Mouse (Mus musculus): ENCODE measurements around the gene Mtmr4.

Mtmr4 gene

DNA sequence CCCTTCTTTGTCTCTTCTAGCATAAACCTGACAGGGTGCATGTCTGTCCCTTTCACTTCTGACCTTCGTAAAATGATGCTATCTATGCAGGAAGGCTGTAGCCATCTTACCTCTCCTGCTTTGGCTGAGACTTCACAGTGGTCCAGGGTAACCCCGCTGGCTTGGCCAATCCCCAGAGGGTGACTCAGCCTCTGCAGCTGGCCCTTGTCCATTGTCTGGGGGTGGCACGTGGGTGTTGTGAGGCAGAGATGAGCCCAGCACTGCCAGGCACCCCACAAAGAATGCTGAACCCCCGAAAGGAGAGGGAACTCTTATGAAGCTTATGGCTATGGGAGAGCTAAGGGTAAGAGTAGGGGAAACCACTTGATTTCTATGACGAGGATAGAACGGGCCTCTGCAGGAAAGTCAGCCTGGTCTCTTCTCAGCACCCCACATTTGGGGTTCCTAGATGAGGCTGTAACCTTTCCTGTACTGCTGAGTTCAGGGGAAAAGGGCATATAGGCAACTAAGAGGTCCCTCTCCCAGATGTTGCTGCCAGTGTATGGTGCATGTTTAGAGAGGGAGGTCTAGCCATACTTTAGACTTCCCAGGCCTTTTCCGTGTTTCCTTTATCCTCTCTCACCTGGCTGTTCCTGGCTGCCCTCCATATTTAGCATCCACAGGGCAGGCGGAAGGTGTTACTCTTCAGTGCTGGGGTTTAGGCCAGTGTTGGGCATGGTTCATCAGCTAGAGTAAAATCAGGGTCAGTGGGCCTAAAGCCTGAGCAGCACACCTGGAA is 9.8 kb upstream of the Mtmr4 start:
- no peak for DNase-seq (ENCODE audit: low read depth)

DNA sequence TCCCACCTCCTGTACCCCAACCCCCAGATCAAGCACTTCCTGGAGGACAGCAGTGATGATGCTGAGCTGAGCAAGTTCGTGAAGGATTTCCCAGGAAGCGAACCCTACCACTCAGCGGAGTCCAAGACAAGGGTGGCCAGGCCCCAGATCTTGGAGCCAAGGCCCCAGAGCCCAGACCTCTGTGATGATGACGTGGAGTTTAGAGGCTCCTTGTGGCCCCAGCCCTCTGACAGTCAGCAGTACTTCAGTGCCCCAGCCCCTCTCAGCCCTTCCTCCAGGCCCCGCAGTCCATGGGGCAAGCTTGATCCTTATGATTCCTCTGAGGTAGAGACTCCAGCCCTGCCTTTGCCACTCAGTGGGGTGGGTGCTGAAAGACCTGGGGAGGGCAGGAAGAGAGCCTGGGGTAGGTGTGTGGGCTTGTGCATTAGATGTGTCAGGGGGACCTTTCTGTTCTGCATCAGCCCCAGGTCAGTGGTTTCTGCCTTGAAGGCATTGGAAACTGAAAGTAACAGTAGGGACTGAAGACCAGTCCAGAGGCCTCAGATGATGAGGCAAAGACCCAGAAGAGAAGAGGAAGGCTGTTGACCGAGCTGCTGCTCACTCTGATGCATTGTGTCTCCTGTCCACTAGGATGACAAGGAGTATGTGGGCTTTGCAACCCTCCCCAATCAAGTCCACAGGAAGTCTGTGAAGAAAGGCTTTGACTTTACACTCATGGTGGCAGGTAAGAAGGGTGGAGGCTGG is 8.5 kb upstream of the Mtmr4 start:
- DNase-seq (ENCODE audit: low read depth), result no peak

DNA sequence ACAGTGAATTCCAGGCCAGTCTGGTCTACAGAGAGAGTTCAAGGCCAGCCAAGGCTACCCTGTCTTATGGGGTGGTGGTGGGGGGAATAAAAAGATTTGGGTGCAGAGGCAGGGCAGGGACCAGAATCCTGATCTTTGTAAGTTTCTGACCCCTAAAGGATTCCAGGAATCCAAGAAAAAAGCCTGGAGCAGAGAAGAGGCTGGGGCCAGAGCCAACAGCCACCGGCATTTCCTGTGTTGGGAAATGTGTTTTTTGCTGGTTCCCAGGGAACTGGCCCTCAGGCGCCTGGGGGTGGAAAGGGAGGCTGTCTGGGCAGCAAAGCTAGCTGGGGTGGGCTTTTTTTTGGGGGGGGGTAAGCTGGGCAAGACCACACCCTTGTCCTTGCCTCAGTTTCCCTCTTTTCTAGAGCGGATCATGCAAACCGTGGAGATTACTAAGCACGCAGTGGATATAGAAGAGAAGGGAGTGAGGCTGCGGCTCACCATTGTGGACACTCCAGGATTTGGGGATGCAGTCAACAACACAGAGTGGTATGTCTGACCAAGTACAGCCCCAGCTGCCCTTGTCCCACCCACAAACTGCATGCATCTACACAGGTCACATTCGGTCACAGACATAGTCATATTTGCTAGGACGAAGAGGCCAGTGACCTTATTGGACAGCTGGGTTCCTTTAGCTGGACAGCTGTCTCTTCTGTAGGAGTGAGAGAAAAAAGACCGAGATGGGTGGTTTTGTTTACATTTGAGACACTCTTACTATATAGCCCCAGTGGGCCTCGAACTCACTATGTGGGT is 7.1 kb upstream of the Mtmr4 start:
- DNase-seq (ENCODE audit: low read depth), result no peak

DNA sequence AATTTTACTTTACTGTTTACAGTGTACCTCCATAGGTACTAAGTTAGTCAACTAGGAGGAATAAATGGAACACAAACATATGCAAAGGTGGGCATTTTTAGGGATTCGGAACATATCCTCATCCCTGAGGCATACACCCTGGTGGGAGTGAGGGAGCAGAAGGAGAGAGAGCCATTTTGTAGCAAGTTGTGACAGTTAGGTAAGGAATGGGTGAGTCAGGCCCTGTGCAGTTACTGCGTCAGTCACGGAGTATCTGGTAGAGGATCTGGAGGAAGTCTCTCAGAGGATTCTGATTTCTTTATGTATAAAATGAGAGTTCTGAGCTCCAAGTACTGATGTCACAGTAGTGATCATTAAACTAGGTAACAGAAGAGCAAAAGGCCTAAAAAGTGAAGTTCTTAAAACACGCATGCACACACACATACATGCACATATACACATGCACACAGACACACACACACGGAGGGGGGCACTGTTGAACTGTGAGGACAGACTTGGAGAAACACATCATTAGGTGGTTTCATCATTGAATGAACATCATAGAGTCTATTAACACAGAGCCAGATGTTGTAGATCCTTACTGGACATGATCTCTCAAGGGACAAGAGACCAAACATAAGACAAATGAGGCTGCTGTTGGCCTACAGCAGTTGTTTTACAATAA is 4.6 kb upstream of the Mtmr4 start:
- DNase-seq (ENCODE audit: low read depth), result no peak

DNA sequence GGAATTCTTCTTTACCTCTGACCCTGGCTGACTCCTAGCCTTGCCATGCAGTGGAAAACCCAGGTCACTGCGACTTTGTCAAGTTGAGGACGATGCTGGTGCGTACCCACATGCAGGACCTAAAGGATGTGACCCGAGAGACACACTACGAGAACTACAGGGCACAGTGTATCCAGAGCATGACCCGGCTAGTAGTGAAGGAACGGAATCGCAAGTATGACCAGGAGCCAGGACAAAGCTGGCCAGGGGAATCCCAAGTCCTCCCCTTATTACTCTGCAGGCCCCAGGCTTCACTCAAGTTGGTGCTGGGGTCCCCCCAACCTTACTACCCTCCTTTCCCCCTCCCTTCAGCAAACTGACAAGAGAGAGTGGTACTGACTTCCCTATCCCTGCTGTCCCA is 2.4 kb upstream of the Mtmr4 start:
- no peak for DNase-seq (ENCODE audit: low read depth)

DNA sequence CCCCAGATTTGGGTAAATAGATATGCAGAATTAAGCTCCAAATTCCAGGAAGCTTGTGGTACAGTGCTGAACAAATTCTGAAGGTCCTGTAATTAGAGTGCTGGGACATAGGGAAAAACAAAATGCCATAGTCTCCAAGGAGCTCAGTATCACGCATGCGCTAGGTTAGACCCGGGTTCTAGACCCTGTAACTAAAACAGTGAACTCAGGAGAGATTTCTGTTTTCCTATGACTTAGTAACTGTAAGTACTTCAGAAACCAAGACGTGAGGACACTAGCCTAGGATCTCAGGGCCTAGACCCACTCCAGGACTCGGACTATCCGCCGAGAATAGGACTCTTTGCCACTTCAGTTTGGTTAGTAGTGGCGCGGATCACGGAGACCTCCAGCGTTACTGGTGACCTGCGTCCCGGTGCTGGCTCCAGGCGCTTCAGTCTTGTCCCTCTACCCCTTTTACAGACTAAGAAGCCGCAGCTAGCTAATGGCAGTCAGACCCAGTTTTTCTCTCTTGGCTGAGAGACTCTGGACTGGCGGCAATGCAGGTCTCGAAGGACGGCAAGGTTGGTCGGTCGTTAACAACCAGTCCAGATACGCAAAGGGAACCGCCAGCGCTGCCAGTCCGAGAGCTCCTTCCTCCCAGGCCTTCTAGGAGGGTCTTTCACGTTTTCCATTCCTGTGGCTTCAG is 979 bp upstream of the Mtmr4 start:
- no peak for DNase-seq (ENCODE audit: low read depth)

DNA sequence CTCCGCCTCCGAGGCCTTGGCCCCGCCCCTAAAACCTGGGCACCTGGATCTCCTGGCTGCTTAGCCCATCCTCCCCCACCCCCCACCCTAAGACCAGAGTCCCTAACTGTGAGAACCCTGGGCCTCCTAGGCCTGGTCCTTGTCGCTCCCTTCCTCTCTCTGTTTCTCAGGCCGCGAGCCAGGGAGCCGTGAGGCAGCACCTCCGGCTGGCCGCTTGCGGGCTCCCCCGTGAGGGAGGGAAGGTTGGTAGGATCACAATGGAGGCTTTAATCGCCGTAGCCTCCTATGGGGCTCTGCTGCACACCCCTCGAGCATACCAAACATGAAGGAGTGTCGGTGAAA is 363 bp downstream of the Mtmr4 start:
- no peak for DNase-seq (ENCODE audit: low read depth)

DNA sequence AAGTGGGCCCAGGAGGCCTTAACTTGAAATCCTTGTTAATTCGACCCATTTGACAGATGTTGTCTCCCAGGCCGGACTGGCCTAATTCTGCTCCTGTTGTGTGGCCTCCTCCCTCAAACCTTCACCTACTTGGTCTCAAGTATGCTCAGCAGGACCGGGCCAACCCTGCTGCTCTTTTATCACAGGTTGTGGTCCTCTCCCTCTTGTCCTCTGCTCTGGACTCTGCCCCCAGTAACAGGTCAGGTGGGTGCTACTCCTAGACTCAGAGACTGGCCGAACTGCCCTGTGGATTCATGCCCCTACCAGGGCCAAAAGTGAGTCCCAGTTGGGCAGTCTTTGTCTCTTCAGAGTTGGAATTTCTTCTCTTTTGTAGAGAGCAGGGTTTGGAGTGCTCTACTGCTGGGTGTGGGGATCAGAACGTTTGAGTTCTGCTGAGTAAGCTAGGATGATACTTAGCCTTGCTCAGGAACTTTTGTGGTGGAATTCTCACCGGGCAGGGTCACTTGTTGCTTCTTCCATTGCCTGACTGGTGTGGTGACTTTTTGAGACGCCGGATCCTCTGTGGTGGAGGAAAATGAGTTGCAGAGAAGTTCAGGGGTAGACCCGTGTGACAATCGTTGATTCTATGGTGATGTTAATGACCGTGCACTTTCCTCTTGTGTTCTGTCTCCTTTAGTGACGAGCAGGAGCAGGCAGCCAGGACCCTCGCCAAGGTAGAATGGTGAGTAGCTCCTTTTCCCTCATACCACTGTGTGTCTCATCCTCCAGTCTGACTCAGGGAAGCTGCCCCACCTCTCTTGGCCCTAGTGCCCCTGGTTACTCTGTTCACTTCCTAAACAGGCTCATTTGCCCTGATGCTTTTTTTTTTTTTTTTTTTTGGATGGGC is 994 bp downstream of the Mtmr4 start:
- no peak for DNase-seq (ENCODE audit: low read depth)

DNA sequence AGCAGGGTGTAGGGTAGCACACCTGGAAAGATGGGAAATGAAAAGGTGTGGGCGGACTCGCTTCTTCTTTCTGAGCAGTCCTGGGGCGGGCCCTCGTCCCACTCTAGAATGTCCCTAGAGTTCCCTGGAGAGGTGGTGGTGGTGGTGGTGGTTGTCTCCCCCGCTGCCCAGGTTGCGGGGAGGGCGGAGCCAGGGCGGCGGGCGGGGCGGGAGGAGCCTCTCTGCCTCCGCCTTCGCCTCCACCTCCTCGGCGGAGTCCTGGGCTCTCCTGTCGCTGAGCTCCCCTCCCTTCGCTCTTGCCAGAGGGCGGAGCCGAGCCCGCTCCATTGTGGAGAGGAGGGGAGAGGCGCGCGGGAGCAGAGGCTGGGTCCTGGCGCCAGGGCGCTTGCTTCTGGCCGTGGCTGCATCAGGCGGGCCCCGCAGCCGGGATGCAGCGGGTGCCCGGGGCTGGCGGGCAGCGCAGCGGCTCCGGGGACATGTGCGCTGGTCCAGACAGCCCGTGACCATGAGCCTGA is 3.4 kb downstream of the Mtmr4 start:
- peak; percentile 81 for DNase-seq (ENCODE audit: low read depth)

DNA sequence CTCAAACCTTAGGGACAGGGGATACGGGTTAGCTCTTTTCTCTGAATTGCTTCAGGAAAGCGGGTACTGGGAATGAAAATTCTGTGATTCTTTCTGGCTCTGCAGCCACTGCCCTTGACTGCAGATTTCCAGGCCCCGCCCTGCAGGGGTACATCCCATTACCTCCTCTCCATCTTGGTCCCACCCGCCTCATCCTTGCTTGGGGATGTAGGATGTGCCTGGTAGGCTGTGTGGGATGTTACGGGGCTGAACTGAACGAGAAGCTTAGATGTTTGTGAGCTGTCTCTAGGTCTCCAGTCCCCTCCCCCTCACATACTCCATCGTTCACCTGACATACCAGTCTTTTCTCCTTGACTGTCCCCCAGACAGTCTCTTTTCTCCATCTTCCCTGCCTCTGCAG is 4.0 kb downstream of the Mtmr4 start:
- DNase-seq (ENCODE audit: low read depth), result no peak

DNA sequence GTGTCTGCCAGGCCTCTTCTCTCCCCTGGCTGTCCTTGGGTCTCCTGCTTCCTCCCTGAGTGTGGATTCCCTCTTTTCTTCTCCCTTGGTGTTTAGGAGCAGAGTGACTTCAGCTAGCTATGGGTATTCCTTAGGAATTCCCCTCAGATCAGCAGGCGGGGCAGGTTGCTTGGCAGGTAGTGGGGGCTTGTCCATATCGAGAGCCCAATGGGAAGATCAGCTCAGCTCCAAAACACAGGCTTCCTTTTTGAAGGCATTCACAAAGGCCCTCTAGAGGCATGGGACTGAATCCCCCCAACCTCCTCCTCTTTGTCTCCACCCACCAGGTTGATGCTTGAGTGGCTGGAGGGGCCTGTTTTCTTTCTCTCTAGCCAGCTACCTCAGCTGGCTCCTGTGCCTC is 4.5 kb downstream of the Mtmr4 start:
- no peak for DNase-seq (ENCODE audit: low read depth)

DNA sequence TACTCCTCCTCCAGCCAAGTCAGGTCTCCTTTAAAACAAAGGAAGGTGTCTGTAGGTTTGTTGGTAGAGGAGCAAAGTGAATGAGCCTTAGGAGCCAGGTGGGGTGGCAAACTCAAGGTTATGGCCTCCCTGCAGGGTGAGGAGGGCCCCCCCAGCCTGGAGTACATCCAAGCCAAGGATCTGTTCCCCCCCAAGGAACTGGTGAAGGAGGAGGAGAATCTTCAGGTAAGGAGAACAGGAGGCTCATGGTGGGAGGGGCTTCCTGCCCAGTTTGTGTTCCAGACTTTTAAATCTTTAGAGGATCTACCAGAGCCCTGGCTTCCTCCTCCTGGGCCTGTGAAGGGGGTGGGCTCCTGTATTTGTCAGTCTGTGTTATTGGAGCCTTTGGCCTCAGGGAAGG is 5.1 kb downstream of the Mtmr4 start:
- no peak for DNase-seq (ENCODE audit: low read depth)

DNA sequence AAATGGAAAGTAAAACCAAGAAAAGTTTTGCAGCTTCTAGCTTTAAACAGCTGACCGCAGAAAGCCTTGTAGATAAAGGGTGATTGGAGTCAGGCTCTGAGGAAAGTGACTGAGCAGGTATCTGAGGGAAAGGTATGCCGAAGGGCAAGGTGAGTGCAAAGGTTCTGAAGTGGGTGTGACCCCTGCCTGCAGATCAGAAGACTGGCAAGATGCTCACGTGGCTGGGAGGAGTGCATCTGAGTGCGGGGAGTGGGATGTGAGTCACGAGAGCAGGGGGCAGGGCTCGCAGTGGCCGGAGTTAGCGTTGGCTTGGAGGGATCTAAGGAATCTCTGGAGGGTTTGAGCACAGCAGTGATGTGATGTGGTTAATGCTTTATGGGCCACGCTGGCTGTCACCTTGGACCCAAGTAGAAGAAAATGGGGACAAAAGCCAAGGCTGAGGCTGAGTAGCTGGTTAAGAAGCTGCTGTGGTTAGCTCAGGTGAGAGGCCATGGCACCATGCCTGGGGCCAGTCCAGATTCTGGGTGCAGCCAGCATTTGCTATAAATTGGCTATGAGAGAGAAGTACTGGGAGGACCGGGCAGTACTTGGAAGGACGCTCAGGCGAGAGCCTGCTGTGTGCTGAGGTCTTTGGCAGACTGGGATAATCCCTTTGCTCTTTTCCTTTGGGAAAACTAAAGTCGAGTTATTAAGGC is 7.6 kb downstream of the Mtmr4 start:
- DNase-seq (ENCODE audit: low read depth), result no peak

DNA sequence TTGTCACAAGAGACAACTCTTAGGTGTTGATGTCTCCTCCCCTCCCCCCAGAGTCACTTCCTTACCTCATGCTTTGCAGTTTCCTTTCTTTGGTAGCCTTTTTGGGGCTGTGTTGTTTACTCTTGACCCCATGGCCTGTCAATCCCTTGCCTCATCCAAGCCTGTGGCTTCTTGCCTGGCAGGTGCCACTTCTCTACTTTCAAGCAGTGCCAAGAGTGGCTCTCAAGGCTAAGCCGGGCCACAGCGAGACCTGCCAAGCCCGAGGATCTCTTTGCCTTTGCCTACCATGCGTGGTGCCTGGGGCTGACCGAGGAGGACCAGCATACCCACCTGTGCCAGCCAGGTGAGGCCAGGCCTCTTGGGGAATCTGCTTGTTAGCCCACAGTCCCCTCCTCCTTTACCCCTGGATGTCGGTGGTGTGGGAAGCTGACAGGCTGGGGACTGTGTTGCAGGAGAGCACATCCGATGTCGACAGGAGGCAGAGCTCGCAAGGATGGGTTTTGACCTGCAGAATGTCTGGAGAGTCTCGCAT is 8.4 kb downstream of the Mtmr4 start:
- no peak for DNase-seq (ENCODE audit: low read depth)

DNA sequence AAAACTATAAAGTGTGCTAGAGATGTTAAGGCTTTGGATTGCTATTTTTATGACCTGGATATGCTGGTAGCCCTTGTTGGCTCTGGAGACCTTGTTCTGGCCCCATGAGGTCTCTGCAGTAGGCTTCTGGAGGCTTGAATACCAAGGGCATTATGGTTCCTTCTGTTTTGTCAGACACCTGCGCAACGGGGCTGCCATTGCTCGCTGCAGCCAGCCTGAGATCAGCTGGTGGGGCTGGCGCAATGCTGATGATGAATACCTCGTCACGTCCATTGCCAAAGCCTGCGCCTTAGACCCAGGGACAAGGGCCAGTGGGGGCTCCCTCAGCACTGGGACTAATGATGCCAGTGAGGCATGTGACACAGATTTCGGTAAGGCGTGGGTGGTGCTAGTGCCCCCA is 10.3 kb downstream of the Mtmr4 start:
- DNase-seq (ENCODE audit: low read depth), result no peak

DNA sequence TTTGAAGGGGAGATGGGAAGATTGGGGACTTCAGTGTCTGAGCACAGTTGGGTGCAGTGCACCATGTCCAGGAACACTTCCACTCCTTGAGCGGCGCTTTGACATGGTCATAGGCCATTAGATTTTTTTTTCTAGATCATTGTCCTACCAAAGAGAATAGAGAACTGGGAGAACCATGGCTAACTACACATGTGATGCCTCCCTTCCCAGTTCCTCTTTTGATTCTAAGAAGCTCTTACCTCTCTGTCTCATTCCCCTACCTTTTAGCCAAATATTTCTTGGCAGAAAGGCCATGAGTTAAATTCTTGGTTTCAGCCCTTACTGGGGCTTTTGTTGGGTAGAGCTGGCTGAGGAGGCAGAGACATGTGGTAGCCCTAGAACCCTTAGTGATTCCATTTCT is 11.6 kb downstream of the Mtmr4 start:
- DNase-seq (ENCODE audit: low read depth), result no peak

DNA sequence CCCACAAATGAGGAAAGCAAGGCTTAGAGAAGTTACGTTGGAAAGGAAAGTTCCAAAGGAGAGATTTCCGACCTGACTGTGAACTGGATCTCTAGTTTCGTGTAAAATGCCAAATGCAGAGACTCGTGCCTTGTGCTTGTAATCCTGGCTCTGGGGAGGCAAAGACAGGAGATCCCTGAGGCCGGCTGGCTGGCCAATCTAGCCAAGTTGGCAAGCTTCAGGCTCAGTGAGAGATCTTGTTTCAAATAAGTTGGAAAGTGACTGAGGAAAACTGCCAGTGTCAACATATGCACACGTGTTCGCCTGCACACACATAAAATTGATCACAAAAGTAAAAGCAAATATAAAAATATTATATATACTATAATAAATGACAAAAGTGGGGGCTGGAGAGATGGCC is 17.3 kb downstream of the Mtmr4 start:
- DNase-seq (ENCODE audit: low read depth), result no peak

DNA sequence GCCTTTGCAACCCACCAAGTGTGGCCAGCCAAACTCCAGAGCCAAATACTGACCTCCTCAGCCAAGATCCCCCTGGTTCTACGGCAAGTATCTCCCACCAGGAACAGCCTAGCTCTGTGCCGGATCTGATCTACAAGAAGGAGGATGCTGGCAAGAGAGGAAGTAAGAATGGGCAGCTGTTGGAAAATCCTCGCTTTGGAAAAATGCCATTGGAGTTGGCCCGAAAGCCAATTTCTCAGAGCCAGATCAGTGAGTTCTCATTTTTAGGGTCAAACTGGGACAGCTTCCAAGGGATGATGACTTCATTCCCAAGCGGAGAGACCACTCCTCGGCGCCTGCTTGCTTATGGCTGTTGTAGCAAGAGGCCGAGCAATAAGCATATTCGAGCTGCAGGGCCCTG is 19.6 kb downstream of the Mtmr4 start:
- DNase-seq (ENCODE audit: low read depth), result no peak

DNA sequence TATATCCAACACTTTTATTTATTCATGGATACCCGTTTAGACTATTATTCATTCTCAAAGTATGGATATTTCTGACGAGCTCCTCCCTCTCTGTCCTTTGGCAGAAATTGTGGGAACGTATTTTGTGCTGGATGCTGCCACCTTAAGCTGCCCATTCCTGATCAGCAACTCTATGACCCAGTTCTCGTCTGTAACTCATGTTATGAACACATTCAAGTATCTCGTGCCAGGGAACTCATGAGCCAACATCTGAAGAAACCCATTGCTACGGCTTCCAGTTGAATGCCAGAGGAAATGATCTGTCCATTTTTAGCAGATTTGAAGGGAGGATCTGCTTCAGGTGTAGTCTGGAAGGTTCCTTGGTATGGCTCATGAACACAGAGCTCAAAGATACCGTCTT is 22.0 kb downstream of the Mtmr4 start:
- DNase-seq (ENCODE audit: low read depth), result no peak

DNA sequence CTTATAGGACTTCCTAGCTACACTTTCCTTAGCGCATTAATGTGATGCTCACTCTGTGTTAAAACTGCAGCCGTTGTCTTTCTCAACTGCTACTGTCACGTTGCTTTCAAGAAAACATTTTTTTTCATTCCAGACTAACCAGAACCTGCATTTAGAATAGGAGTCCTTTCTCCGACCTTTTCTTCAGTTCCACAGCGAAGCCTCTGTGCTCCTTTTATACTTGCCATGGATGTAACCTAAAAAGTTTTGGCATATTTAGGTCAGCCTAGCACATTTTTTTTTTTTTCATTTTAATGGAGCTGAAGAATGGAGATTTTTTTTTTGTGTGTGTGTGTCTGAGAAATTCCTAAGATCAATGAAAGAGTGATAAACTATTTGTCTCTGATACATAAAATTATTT is 23.6 kb downstream of the Mtmr4 start:
- DNase-seq (ENCODE audit: low read depth), result no peak

Measured in c-Kit-positive CD71-positive TER-119-negative erythroid progenitor cells, embryonic 14.5 days (primary cell).